Mouse (Mus musculus) forelimb bud, embryonic 11.5 days (tissue): ENCODE results near the gene Mmp24.
A peak's percentile ranks its signal among the peaks of the same experiment; 100 is the strongest.

Source experiments
- DNase-seq: peaks from one replicate; pipeline ENCODE4 v3.0.0-alpha.2; 2012; ENCODE audit warnings: low read depth, low spot score

Mmp24 gene

DNA sequence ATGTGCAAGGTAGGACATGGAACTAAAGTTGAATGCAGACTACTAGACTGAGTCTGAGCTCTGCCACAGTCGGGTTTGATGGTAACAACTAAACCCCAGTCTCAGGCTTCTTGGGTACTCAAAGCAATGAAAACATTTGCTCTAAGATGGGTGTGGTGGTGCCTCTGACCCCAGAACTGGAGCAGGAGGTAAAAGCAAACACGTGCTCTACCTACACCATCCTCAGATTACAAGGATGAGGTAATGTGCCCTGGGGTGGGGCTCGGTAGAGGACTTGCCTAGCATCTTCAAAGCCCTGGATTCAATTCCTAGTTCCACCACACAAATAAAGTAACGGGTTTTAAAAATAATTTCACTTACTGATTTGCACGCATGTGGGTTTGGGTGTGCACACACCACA is 77.4 kb downstream of the Mmp24 start:
- DNase-seq: no peak

GRCm38 (mm10) chr2:155860102-155860501 is 85.0 kb downstream of the Mmp24 start:
- no peak for DNase-seq

GRCm38 (mm10) chr2:155861581-155861980 is 86.4 kb downstream of the Mmp24 start:
- no peak for DNase-seq

GRCm38 (mm10) chr2:155862573-155863300 is 87.6 kb downstream of the Mmp24 start:
- DNase-seq: peak; percentile 81

DNA sequence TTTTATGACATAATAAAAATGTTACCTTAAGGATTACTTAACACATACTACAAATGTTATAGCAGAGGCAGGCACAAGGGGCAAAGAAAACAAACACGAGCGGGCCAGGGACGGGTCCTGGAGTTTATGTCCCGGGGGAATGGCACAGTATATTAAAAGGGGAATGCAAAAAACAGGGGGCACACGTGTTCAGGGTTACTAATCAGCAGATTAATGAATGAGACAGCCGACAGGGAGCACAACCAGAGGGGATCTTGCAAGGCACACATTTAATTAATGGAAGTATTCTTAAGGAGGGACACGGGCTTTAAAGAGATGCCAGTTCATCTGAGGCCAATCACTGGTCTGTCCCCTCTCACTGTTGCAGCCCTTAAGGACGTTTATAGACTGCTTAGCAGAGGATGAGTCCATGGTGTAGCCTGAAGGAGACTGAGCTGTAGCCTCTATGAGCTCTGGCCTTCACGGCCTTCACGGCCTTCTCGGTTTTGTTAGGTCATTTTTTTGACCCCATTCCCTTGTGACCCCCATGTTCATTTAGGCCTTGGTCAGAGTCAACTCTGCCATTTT is 88.2 kb downstream of the Mmp24 start:
- DNase-seq: peak; percentile 80
